ENCODE assay signal across 12 mouse cellular contexts in the genomic region with DNA sequence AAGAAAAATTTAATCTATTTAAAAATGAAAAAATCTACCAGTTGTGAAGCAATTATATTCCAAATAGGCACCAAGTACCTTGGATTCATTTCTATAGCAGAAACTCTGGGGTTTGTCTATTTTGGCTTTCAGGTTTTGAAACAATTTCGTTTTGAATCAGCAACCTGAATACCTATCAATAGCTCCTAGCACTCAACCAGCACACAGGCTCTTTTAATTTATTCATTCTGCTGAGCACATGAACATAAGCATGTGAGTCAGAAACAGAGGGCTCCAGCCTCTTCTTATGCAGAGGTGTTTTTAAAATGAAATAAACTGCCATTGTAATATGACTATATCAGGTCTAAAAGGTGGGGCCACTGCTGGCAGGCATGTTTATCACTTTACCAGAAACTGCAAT.
"Had no signal": no experiment of that assay in that cellular context is flagged by ENCODE, and none has a peak within 500 bp of the region (broad histone marks: within the 10 kb centered on the region; RNA-seq: fewer than 3 reads in every experiment).

No protein-coding gene starts in this region.

- DNase-seq: kidney, postnatal 36 days; layer of hippocampus, postnatal 36 days; left cerebral cortex, postnatal 4 days; liver, postnatal 0 days; lung, embryonic 14.5 days; right cerebral cortex, adult 18-20 months; right cerebral cortex, postnatal 14 days; right cerebral cortex, postnatal 4 days; thymus, adult 18-20 months; thymus, postnatal 36 days had no signal

- ATAC-seq: liver, postnatal 0 days; lung, postnatal 0 days; midbrain, embryonic 15.5 days had no signal
